Comparison of ENCODE assay signal across 23 mouse cellular contexts in genomic region chr16:91229643-91230042, GRCm38 (mm10). TPM values are rescaled to one million over a fixed set of nuclear protein-coding genes. Genes with fewer than 3 reads are reported as not detected.
DNase-seq lines count a peak whose midpoint lies in the region; ATAC-seq and TF ChIP-seq lines count a peak whose summit lies in the region.
"Had no signal": no experiment of that assay in that cellular context is flagged by ENCODE, and none has a peak within 500 bp of the region (broad histone marks: within the 10 kb centered on the region; RNA-seq: fewer than 3 reads in every experiment).

No protein-coding gene starts in this region.

- no peaks in the 10 kb centered on the region for H3K9me3 ChIP-seq in hindbrain, embryonic 15.5 days
- H3K9me3 ChIP-seq in hindbrain, embryonic 14.5 days (ENCODE audit: control insufficient read depth, low read length): no peaks in the 10 kb centered on the region
- no peaks in the 10 kb centered on the region for H3K9me3 ChIP-seq in forebrain, embryonic 12.5 days
- no peaks in the 10 kb centered on the region for H3K9me3 ChIP-seq in hindbrain, embryonic 16.5 days (ENCODE audit: control insufficient read depth, low read length)
- no peaks in the 10 kb centered on the region for H3K9me3 ChIP-seq in midbrain, postnatal 0 days (ENCODE audit: low read length)
- H3K9me3 ChIP-seq: embryonic facial prominence, embryonic 15.5 days; heart, embryonic 10.5 days; limb, embryonic 13.5 days; liver, embryonic 13.5 days had no signal

- WGBS in hindbrain, embryonic 15.5 days: 11% methylated on average over 8 of the region's 8 CpGs
- WGBS in hindbrain, embryonic 14.5 days: 9% methylated on average over 8 of the region's 8 CpGs
- 12% methylated on average over 8 of the region's 8 CpGs for WGBS in forebrain, embryonic 12.5 days
- 15% methylated on average over 8 of the region's 8 CpGs for WGBS in hindbrain, embryonic 16.5 days
- 25% methylated on average over 8 of the region's 8 CpGs for WGBS in midbrain, postnatal 0 days

- TF ChIP-seq CTCF in midbrain, postnatal 0 days (IDR thresholded peaks at IDR 0.05): no peak

- H3K27me3 ChIP-seq in hindbrain, embryonic 15.5 days: peaks cover 91% of the 10 kb centered on the region
- H3K27me3 ChIP-seq in hindbrain, embryonic 14.5 days (ENCODE audit: control insufficient read depth, insufficient read depth, low read length): peaks cover 98% of the 10 kb centered on the region
- H3K27me3 ChIP-seq in forebrain, embryonic 12.5 days: peaks cover 97% of the 10 kb centered on the region
- peaks cover 62% of the 10 kb centered on the region for H3K27me3 ChIP-seq in hindbrain, embryonic 16.5 days (replicated peaks; ENCODE audit: control insufficient read depth, insufficient read depth, low read length)
- H3K27me3 ChIP-seq in midbrain, postnatal 0 days (ENCODE audit: insufficient read depth, low read length): peaks cover 70% of the 10 kb centered on the region

- H3K27ac ChIP-seq in hindbrain, embryonic 15.5 days (replicated peaks): no peak overlapping the region
- H3K27ac ChIP-seq in hindbrain, embryonic 14.5 days: no peak overlapping the region
- no peak overlapping the region for H3K27ac ChIP-seq in forebrain, embryonic 12.5 days
- no peak overlapping the region for H3K27ac ChIP-seq in hindbrain, embryonic 16.5 days (ENCODE audit: low read depth, low read length)
- H3K27ac ChIP-seq in midbrain, postnatal 0 days (ENCODE audit: low read depth, low read length): no peak overlapping the region; the same call in 1 of the 2 replicates
- H3K27ac ChIP-seq: embryonic facial prominence, embryonic 15.5 days; heart, embryonic 10.5 days; limb, embryonic 13.5 days; liver, embryonic 13.5 days had no signal

- H3K4me3 ChIP-seq in hindbrain, embryonic 15.5 days: 0 out of 2 replicates have a peak overlapping the region, but pooled peaks have one; percentile 6
- no peak overlapping the region for H3K4me3 ChIP-seq in hindbrain, embryonic 14.5 days (replicated peaks; ENCODE audit: low read length)
- peak overlapping the region; percentile 58 for H3K4me3 ChIP-seq in forebrain, embryonic 12.5 days (replicated peaks)
- peak overlapping the region; percentile 3; the same call in 1 of the 2 replicates for H3K4me3 ChIP-seq in hindbrain, embryonic 16.5 days (ENCODE audit: low read length)
- peak overlapping the region; percentile 36 for H3K4me3 ChIP-seq in midbrain, postnatal 0 days (ENCODE audit: low read depth, low read length)
- H3K4me3 ChIP-seq: embryonic facial prominence, embryonic 15.5 days; heart, embryonic 10.5 days; limb, embryonic 13.5 days; liver, embryonic 13.5 days had no signal

- ATAC-seq in hindbrain, embryonic 15.5 days (ENCODE audit: low FRiP score, low read depth): no peak
- ATAC-seq in hindbrain, embryonic 14.5 days (ENCODE audit: low FRiP score): no peak
- no peak for ATAC-seq in forebrain, embryonic 12.5 days (ENCODE audit: low FRiP score)
- ATAC-seq in hindbrain, embryonic 16.5 days: no peak
- no peak for ATAC-seq in midbrain, postnatal 0 days (ENCODE audit: low FRiP score)
- ATAC-seq: inflammation-experienced regulatory T-cells, adult 6 months had no signal

- no peak for DNase-seq in hindbrain, embryonic 14.5 days (ENCODE audit: low spot score)
- DNase-seq in midbrain, postnatal 0 days (ENCODE audit: low spot score): no peak
- DNase-seq in cerebellum, adult 11-12 months: no peak
- DNase-seq in heart, adult 11 months: no peak
- DNase-seq: cerebellum, adult 2 months; heart, postnatal 10 days; kidney, adult 2 months; kidney, postnatal 10 days; liver, embryonic 13.5 days; lung, embryonic 14.5 days; lung, postnatal 36 days; right cerebral cortex, adult 18-20 months; thymus, postnatal 25 days had no signal

- H3K9ac ChIP-seq in hindbrain, embryonic 15.5 days: no peak overlapping the region
- no peak overlapping the region for H3K9ac ChIP-seq in hindbrain, embryonic 14.5 days
- H3K9ac ChIP-seq in forebrain, embryonic 12.5 days: peak overlapping the region; percentile 74; the same call in 1 of the 2 replicates
- no peak overlapping the region for H3K9ac ChIP-seq in hindbrain, embryonic 16.5 days (ENCODE audit: low read depth, low read length)
- no peak overlapping the region for H3K9ac ChIP-seq in midbrain, postnatal 0 days (replicated peaks; ENCODE audit: low read length, poor library complexity, severe bottlenecking)
- H3K9ac ChIP-seq: embryonic facial prominence, embryonic 15.5 days; limb, embryonic 13.5 days; liver, embryonic 13.5 days; lung, embryonic 14.5 days had no signal

- H3K4me1 ChIP-seq in hindbrain, embryonic 15.5 days (replicated peaks): peaks cover 30% of the 10 kb centered on the region
- peaks cover 7% of the 10 kb centered on the region; the same call in 1 of the 2 replicates for H3K4me1 ChIP-seq in hindbrain, embryonic 14.5 days (replicated peaks; ENCODE audit: control insufficient read depth, insufficient read depth, low read length)
- H3K4me1 ChIP-seq in forebrain, embryonic 12.5 days: peaks cover 56% of the 10 kb centered on the region
- H3K4me1 ChIP-seq in hindbrain, embryonic 16.5 days (ENCODE audit: control insufficient read depth, insufficient read depth, low read depth, low read length): peaks cover 17% of the 10 kb centered on the region
- H3K4me1 ChIP-seq in midbrain, postnatal 0 days (ENCODE audit: insufficient read depth, low read length): no peaks in the 10 kb centered on the region
- H3K4me1 ChIP-seq: liver, embryonic 13.5 days had no signal

- H3K4me2 ChIP-seq in hindbrain, embryonic 15.5 days: peak overlapping the region; percentile 14; the same call in 1 of the 2 replicates
- H3K4me2 ChIP-seq in hindbrain, embryonic 14.5 days (replicated peaks): no peak overlapping the region
- H3K4me2 ChIP-seq in forebrain, embryonic 12.5 days: peak overlapping the region; percentile 65
- H3K4me2 ChIP-seq in hindbrain, embryonic 16.5 days (ENCODE audit: low read length): peak overlapping the region; percentile 28
- H3K4me2 ChIP-seq in midbrain, postnatal 0 days (ENCODE audit: low read depth, low read length, poor library complexity, severe bottlenecking): 0 out of 2 replicates have a peak overlapping the region, but pooled peaks have one; percentile 13
- H3K4me2 ChIP-seq: embryonic facial prominence, embryonic 15.5 days; limb, embryonic 13.5 days; liver, embryonic 13.5 days; lung, embryonic 14.5 days had no signal

- no peaks in the 10 kb centered on the region for H3K36me3 ChIP-seq in hindbrain, embryonic 15.5 days
- H3K36me3 ChIP-seq in hindbrain, embryonic 14.5 days (replicated peaks; ENCODE audit: control insufficient read depth, insufficient read depth): no peaks in the 10 kb centered on the region
- H3K36me3 ChIP-seq in forebrain, embryonic 12.5 days (replicated peaks): 0 out of 2 replicates have a peak, but pooled peaks cover 7% of the 10 kb centered on the region
- no peaks in the 10 kb centered on the region for H3K36me3 ChIP-seq in hindbrain, embryonic 16.5 days (ENCODE audit: control insufficient read depth, insufficient read depth, low read length)
- no peaks in the 10 kb centered on the region for H3K36me3 ChIP-seq in midbrain, postnatal 0 days (ENCODE audit: insufficient read depth, low read length)
- H3K36me3 ChIP-seq: embryonic facial prominence, embryonic 15.5 days; heart, embryonic 10.5 days; limb, embryonic 13.5 days; liver, embryonic 13.5 days had no signal

RNA-seq across cellular contexts. Expression of gene Olig2, which starts 4.4 kb away (rescaled TPM):
- 15.6 and 16.2 TPM in 2 replicates for polyA plus RNA-seq in hindbrain, embryonic 15.5 days (2015; fragmentation: Nextera tagmentation; extraction: Ambion mirVana)
- 10.9 and 14.1 TPM in 2 replicates for polyA plus RNA-seq in hindbrain, embryonic 14.5 days (2014; fragmentation: Nextera tagmentation; extraction: Ambion mirVana)
- polyA plus RNA-seq in forebrain, embryonic 12.5 days (2016; fragmentation: Nextera tagmentation; extraction: Ambion mirVana): 20.8 and 28.1 TPM in 2 replicates
- 6.1 and 11.4 TPM in 2 replicates for polyA plus RNA-seq in hindbrain, embryonic 16.5 days (2015; fragmentation: Nextera tagmentation; extraction: Ambion mirVana)
- total RNA-seq in midbrain, postnatal 0 days (2014; rRNA removed): 36.0 and 58.4 TPM in 2 replicates
- 13.3 and 15.7 TPM in 2 replicates for polyA plus RNA-seq in midbrain, postnatal 0 days (2015; fragmentation: Nextera tagmentation; extraction: Ambion mirVana)
- total RNA-seq: gastrocnemius, postnatal 4 days; heart, postnatal 10 days; megakaryocyte-erythroid progenitor cell, adult 5-6 weeks had no signal
- polyA plus RNA-seq: C2C12; heart, embryonic 10.5 days; inflammation-experienced regulatory T-cells, adult 6 months; limb, embryonic 13.5 days; liver, embryonic 13.5 days; lung, embryonic 14.5 days had no signal

RNA-seq across cellular contexts. Expression of gene Olig1, which starts 39.9 kb away (rescaled TPM):
- polyA plus RNA-seq in hindbrain, embryonic 15.5 days (2015; fragmentation: Nextera tagmentation; extraction: Ambion mirVana): 121 and 136 TPM in 2 replicates
- 93.4 and 118 TPM in 2 replicates for polyA plus RNA-seq in hindbrain, embryonic 14.5 days (2014; fragmentation: Nextera tagmentation; extraction: Ambion mirVana)
- polyA plus RNA-seq in forebrain, embryonic 12.5 days (2016; fragmentation: Nextera tagmentation; extraction: Ambion mirVana): 9.9 and 11.8 TPM in 2 replicates
- polyA plus RNA-seq in hindbrain, embryonic 16.5 days (2015; fragmentation: Nextera tagmentation; extraction: Ambion mirVana): 153 and 190 TPM in 2 replicates
- total RNA-seq in midbrain, postnatal 0 days (2014; rRNA removed): 153 and 196 TPM in 2 replicates
- polyA plus RNA-seq in midbrain, postnatal 0 days (2015; fragmentation: Nextera tagmentation; extraction: Ambion mirVana): 167 and 180 TPM in 2 replicates
- total RNA-seq: heart, postnatal 10 days; megakaryocyte-erythroid progenitor cell, adult 5-6 weeks had no signal
- polyA plus RNA-seq: C2C12; inflammation-experienced regulatory T-cells, adult 6 months had no signal
